Mouse (Mus musculus): ENCODE results near the gene Tmem43.
A peak's percentile ranks its signal among the peaks of the same experiment; 100 is the strongest.

Gene Tmem43

DNA sequence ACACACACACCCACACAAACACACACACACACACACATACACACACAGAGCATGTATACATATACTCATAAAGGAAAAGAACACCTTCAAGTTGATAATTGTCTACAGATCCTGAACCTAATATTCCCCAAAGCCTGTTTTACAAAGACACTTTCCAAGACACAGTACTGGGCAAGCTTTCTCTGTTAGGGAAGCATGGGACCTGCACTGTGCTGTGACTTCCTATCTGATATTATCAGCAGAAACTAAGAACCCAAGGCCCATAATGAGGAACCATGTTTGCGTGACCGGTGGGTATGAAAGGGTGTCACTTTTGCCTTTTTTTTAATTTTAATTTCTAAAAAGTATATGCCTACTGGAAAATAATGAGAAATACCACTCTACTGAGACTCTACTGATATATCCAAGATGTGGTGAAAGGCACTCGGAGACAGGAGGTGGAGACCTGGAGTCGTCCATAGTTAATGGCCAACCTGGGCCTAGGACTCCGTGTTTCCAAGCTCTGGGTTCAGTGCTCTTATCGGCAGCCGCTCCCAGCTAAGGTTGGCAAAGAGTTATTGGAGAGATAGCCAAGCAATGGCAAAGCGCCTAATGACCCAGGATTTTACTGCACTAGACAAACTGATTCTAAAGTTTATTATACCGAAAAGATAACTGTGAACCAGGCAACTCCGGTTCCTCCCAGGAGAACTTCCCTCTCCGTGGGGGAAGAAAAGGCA lies 62.7 kb downstream of the Tmem43 start:
- DNase-seq, result peak; percentile 61
